Mouse (Mus musculus): ENCODE measurements around the gene Enah. TPM values are rescaled to one million over a fixed set of nuclear protein-coding genes. Genes with fewer than 3 reads are reported as not detected.

The Enah gene
- total RNA-seq, 2 experiments from 2014 or later = 50.1 to 69.1 TPM

GRCm38 (mm10) chr1:182028231-182029210 lies 8.7 kb upstream of the Enah start:
- peak; percentile 17 to 33 for DNase-seq
- intact Hi-C loops (cut with DNase I) = loop anchor here (5.0 kb wide), 1 partner anchor 69 kb away; no protein-coding TSS in a partner anchor

- no peak for DNase-seq
- intact Hi-C loops (cut with DNase I) = loop anchor here (5.0 kb wide), 1 partner anchor 70 kb away; no protein-coding TSS in a partner anchor
Measured at GRCm38 (mm10) chr1:182027426-182027979, 7.7 kb upstream of the Enah start.

- no peak for DNase-seq
- intact Hi-C loops (cut with DNase I) = loop anchor here (5.0 kb wide), 1 partner anchor 70 kb away; no protein-coding TSS in a partner anchor
Measured at GRCm38 (mm10) chr1:182026821-182027220, 7.0 kb upstream of the Enah start.

DNA sequence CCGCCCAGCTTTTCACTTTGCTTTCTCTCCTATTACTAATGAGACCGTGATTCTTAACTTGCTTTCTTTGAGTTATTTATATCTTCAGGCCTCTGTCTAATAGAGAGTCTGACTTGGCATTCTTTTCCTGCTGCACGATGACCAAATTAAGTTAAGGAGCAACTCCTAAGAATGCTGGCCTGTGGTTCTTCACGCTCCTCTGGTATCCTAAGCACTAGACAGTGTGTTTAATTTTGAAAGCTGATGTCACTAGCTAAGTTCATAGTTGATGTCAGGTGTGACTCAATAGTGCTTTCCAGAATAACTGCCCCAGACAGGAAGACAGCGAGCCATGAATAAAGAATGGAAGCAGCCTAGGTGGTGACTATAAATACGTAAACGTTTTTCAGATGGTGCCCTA lies 6.3 kb upstream of the Enah start:
- intact Hi-C loops (cut with DNase I) = loop anchor here (5.0 kb wide), 1 partner anchor 71 kb away; no protein-coding TSS in a partner anchor
- DNase-seq = no peak

DNA sequence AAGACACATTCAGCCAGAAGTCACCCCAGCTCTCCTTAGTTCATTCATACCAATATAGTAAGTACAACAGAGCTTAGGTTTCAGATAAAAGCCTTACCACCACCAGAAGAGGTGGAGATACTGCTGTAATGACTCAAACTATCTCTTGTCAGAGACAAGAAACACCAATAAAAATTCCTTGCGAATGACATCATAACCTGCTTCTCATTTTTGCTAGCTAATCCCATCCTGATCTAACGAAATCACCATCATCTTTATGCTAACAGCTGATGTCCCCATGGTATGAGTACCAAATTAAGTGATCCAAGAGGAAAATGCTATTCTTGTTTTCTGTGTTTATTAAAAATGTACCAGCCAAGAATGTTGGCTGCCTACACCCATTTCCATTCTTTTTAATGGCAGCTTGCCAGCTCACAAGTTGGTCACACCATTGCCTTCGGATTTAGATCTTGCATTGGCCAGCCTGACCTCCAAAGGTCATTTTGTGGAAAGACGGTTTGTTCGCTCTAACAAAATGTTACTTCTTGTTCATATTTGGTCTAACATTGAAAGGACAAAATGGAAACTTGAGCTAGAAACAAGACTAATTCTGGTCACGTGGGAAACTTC lies 2.0 kb upstream of the Enah start:
- intact Hi-C loops (cut with DNase I) = loop anchor here (5.0 kb wide), 1 partner anchor 91 kb away; no protein-coding TSS in a partner anchor
- no peak for DNase-seq

- intact Hi-C loops (cut with DNase I) = loop anchor here (5.0 kb wide), 1 partner anchor 91 kb away; no protein-coding TSS in a partner anchor
- no peak for DNase-seq
Measured at GRCm38 (mm10) chr1:182020831-182021460, 1.2 kb upstream of the Enah start.

DNA sequence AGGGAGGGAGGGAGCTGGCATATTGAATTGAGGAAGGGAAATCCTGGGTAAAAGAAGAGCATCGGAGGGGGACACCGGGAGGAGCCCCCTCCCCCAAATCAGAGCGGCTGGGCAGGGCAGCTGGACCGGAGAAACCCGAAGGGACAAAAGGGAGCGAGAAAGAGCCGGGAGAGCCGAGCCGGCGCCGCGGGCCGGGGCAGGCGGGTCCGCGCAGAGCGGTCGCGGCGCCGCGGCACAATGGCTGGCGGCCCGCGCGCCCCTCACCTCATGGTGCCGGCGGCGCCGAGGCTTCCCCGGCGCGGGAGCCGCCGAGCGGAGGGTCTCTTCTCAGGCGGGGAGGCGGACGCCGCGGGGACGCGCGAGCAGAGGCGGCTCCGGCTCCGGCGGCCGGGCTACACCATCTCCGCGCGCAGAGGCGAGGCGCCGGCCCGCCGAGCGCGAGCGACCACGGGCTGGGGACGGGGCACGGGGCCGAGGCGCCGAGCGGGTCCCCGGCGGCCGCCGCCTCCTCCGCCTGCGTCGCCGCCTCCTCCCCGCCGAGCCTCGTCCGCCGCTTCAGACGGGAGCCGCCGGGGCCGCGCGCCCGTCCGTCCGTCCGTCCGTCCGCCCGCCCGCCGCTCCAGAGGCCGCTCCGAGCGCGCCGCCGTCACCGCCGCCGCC lies 394 bp downstream of the Enah start:
- peak in 1 of 2 experiments; percentile 39 for DNase-seq
- intact Hi-C loops (cut with DNase I) = no loop called here

GRCm38 (mm10) chr1:182018397-182019265 lies 1.2 kb downstream of the Enah start:
- intact Hi-C loops (cut with DNase I) = no loop called here
- peak in 1 of 2 experiments; percentile 18 for DNase-seq

DNA sequence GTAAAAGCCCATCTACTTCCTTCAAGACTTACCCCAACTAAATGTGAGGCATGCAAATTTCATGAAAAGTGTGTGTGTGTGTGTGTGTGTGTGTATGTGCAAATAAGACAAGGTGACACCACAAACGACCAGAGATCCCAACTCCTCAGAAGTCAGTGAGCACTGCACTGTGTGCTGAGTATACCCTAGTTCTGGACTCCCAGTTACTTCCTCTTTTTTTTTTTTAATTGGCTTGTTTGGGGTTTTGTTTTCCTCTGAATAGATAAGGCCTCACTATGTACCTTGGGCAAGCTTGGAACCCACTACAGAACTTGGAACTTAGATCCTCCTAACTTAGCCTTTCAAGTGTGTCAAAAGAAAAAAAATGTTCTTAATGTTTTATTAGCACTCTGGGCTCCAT lies 14.0 kb downstream of the Enah start:
- intact Hi-C loops (cut with DNase I) = no loop called here
- DNase-seq = no peak

DNA sequence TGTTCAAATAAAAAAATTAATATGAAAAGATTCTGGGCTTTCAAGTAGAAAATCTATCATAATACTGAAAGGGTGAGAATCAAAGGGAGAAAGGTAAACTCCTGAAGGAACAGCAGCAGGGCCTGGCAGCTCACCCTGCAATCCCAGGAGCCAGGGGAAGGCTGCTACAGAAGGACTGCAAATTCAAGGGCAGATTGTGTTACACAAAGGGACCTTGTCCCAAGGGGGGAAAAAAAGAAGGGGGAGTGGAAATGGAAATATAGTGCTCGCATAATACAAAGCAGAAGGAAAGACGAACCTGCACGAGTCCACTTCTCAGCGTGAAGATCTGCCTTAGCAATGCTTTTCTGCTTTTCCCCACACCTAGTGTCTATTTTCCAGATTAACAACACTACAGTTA lies 21.1 kb downstream of the Enah start:
- intact Hi-C loops (cut with DNase I) = no loop called here
- no peak for DNase-seq

DNA sequence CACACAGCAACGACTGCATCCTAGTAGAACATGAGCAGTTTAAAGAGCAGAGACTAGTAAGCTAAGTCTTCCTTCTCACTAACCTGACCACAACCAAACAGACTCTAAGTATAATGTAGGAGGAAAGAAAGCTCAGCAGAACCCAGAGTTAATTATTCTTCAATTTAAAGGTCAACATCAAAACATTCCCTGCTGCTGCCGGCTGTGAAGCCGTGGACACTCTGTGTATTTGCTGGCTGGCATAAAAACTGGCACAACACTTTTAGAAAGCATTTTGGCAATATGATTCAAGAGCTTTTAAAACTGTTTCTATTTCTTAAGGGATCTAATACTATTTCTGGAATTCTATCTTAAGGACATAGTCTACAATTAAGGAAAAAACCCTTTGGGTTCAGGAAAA lies 22.0 kb downstream of the Enah start:
- DNase-seq = no peak
- intact Hi-C loops (cut with DNase I) = no loop called here

DNA sequence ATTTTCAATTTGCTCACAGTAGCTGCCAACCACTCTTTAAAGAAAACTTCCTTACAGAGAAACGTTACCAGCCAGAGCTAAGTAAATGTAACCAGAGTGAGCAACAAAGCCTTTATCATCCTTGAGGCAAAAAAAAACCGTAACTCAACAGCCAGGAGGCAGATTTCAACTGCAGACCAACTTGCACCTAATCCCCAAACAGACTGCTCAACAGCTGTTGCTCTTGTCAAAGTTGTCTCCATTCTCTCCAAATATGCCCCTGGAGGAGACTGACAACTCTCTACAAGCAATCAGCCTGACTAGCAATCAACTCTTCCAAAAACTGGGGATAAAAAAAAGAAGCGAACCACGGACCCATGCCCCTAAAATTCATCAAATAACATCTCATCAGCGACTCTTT lies 26.2 kb downstream of the Enah start:
- DNase-seq = no peak
- intact Hi-C loops (cut with DNase I) = no loop called here

DNA sequence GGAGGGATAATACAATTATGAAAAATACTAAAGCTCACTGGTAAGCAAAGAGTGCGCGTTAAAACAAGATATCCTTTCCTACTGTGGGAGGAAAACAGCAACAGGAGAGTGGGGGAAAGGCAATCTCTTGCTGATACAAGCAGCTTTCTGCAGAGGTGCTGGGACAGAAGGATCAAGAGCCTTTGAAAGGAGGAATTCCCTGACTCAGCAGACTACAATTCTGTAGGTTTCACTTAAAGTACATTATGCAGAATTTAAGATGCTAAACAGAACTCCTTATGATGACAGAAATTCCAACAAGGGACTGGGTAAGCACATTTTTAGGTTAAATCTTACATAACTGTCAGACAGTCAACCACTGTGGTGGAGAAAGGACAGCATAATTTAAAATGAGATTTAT lies 31.4 kb downstream of the Enah start:
- intact Hi-C loops (cut with DNase I) = no loop called here
- DNase-seq = no peak

GRCm38 (mm10) chr1:181987226-181987625 lies 32.6 kb downstream of the Enah start:
- intact Hi-C loops (cut with DNase I) = no loop called here
- no peak for DNase-seq

DNA sequence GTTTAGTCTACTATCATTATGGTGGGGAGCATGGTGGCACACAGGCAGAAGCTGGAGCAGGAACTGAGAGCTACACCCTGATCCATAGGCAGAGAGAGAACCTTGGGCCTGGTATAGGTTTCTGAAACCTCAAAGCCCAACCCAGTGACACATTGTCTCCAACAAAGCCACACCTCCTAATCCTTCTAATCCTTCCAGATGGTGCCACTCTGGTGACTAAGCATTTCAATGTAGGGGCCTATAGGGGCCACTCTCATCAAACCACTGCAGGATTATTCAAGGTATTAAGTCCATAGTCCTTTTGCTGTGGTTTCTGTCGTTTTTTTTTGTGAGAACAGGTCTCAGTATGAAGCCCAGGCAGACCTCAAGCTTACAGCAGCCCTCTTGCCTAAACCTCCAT lies 33.9 kb downstream of the Enah start:
- intact Hi-C loops (cut with DNase I) = no loop called here

DNA sequence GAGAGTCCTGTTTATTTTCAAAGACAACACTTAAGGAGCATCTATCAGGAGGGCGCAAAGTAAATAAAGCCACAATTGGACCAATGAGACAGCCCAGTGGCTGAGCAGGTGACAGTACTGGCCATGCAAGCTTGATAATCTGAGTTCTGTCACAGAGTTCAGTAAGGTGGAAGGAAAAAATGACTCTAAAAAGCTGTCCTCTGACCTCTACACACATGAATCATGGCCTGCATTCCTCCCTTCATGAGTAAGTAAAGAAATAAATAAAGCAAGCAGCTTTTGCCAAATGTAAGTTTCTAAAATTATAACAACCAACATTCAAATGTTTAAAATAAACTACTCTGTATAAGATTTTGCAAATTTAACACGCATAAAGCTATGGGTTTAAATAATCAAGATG lies 35.0 kb downstream of the Enah start:
- no peak for DNase-seq
- intact Hi-C loops (cut with DNase I) = no loop called here

More for the DNA sequence above, 33.9 kb downstream of the Enah start:
- no peak for DNase-seq

GRCm38 (mm10) chr1:181980017-181980719 lies 39.6 kb downstream of the Enah start:
- intact Hi-C loops (cut with DNase I) = no loop called here
- no peak for DNase-seq

- DNase-seq = no peak
Measured at GRCm38 (mm10) chr1:181975510-181975909, 44.3 kb downstream of the Enah start.

More at GRCm38 (mm10) chr1:181975510-181975909, 44.3 kb downstream of the Enah start:
- intact Hi-C loops (cut with DNase I) = loop anchor here (5.0 kb wide), 1 partner anchor 37 kb away; no protein-coding TSS in a partner anchor
